Mouse (Mus musculus) lung, adult 2 months (tissue): Measurements from ENCODE around the gene Mrm2.
"Not testable (repeated sequence)": the region's sequence is repeated elsewhere in the genome, so short reads cannot be mapped to it uniquely, and the experiment has no call there.

ENCODE experiments used
- CTCF ChIP-seq: fragments of 200-500 bp; IDR thresholded peaks from 2 replicates; pipeline ENCODE4 v1.5.1; 2011; ENCODE audit warnings: mild to moderate bottlenecking, low read length, control low read depth; ENCODE audit not compliant: insufficient read depth
- POLR2A ChIP-seq: fragments of 200-500 bp; IDR thresholded peaks from 2 replicates; pipeline ENCODE4 v1.6.1; 2011; ENCODE audit warnings: low read depth, mild to moderate bottlenecking, control low read depth, low read length, borderline replicate concordance; ENCODE audit errors: extremely low read depth

- TF ChIP-seq CTCF, POLR2A: not testable (repeated sequence)
Measured at GRCm38 (mm10) chr5:140368126-140368525, 36.4 kb upstream of the Mrm2 start.
